Mouse (Mus musculus): ENCODE data around the gene Cpm. TPM values are rescaled to one million over a fixed set of nuclear protein-coding genes. Genes with fewer than 3 reads are reported as not detected.
"Not testable (repeated sequence)": the region's sequence is repeated elsewhere in the genome, so short reads cannot be mapped to it uniquely, and the experiment has no call there.

The Cpm gene
- total RNA-seq, 4 experiments from 2014 or later: 1.3 to 2.2 (median 1.5) TPM

GRCm38 (mm10) chr10:117732962-117733592 lies 103.8 kb downstream of the Cpm start:
- no peak for DNase-seq (ENCODE audit: low spot score in 2 of 2)

- DNase-seq (ENCODE audit: low spot score in 2 of 2): not testable (repeated sequence)
Observed at GRCm38 (mm10) chr10:117733626-117734025, 104.3 kb downstream of the Cpm start.

DNA sequence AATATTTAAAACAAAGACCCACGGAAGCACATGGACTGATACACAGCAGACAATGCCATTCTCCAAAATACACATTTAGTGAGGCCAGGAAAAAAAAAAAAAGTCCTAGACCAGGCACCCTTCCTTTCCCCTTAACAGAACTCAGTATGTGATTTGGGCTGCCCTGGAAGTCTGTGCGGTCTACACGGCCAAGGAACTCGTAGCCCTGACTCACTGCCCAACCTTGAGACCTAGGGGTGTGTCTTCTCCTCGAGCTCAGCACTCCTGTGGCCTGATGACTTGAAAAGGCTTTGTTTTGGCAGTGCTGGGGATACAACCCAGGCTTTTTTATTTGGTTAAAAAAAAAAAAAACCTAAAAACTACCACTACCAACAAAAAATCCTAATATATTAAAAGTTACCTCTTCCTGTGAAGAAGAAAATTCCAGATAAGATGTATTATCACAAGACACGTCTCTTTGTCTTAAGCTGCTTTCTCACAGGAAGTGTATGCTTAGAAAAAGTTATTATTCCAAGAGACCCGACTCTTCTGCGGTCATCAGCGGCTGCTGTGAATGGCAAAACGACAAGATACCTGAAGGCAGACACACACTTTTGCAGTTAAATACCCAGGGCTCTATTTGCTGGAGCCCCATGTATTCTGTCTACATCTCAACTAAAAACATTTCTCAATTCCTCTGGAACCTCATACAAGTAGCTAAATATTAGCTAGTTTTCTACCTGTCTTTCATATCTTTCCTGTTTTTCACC lies 105.0 kb downstream of the Cpm start:
- not testable (repeated sequence) for DNase-seq (ENCODE audit: low spot score in 2 of 2)

DNA sequence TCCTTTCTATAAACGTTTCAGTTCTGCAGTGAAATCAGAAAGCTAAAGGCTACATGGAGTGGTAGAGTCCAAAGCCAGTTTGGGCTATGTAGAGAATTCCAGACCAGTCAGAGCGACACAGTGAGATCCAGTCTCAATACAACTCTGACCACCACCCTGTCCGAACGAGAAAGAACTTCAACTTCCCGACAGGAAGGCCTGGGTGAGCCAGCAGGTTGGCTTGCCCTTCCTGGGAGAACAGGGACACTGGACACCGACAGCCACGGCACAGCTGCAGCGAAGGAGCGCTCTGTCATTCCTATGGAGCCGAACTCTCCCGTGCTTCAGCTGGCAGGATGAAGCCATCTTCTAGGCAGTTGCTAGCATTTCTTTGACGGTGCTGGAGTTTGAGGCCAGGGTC lies 106.1 kb downstream of the Cpm start:
- not testable (repeated sequence) for DNase-seq (ENCODE audit: low spot score in 2 of 2)

DNA sequence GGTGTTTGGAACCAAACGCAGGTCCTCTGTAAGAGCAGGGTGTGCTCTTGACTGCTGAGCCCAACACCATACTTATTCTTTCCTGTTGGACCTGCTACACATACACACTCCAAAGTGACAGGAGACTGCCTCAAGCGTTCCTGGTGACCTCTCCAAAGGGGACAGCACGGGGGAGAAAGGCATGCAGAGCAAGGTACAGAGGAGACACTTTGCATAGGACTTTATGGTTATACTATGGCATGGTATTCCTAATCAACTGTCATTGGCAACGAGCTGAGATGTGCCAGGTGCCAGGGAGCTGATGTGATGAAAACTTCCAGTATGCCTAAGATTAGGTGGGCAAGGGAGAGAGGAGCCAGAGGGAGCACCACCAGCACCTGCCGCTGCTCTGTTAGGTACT lies 107.3 kb downstream of the Cpm start:
- DNase-seq (ENCODE audit: low spot score in 2 of 2): no peak

Other genes with a start within 250 kb of the Cpm start
- 10 to 100 TPM; 16.8 to 22.6 (median 18.5) TPM for gene Cpsf6, start 249.5 kb upstream of the Cpm start, total RNA-seq (2022)
- gene Mdm2, start 81.3 kb downstream of the Cpm start, total RNA-seq (2022): 10 to 100 TPM; 44.3 to 55.1 (median 51.2) TPM
- gene Slc35e3, start 116.9 kb downstream of the Cpm start, total RNA-seq (2022): 1 to 10 TPM; 4.1 to 4.7 (median 4.4) TPM
- gene Nup107, start 163.2 kb downstream of the Cpm start, total RNA-seq (2022): 1 to 10 TPM; 3.8 to 6.4 (median 5.6) TPM
- 10 to 100 TPM; 16.5 to 23.0 (median 19.6) TPM for gene Rap1b, start 216.5 kb downstream of the Cpm start, total RNA-seq (2022)